Mouse (Mus musculus) leukemia stem cell, adult 10-12 weeks (primary cell): Measurements from ENCODE around the gene Gzmk. TPM values are rescaled to one million over a fixed set of nuclear protein-coding genes. Genes with fewer than 3 reads are reported as not detected.

ENCODE experiments used
- polyA plus RNA-seq: library from polyadenylated mRNA; stranded (reverse); fragments of >175 nt; gene quantifications from 2 replicates; pipeline ENCODE4 v1.2.3, GENCODE M21; 2012; ENCODE audit warnings: low replicate concordance

Gzmk gene
- not detected in 2 replicates for polyA plus RNA-seq

DNA sequence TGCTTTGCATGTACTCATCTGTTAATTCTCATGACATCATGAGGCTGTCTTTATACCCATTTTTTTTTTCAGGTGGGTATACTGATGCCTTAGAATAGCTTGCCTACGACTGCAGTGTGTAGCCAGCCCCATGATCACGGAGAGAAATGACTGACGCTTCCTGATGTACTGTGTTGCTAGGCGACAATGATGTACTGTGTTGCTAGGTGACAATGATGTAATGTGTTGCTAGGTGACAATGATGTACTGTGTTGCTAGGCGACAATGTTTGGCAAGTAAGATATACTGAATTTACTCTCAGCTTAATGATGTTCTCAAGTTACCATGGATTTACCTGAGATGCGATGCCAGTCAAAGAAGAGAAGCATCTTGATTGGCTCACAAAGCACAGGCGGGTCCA is at the start of gene Gzmk:
TSS of gene Gzmk (minus strand) at position 98 of the 400 bp plus-strand sequence.

DNA sequence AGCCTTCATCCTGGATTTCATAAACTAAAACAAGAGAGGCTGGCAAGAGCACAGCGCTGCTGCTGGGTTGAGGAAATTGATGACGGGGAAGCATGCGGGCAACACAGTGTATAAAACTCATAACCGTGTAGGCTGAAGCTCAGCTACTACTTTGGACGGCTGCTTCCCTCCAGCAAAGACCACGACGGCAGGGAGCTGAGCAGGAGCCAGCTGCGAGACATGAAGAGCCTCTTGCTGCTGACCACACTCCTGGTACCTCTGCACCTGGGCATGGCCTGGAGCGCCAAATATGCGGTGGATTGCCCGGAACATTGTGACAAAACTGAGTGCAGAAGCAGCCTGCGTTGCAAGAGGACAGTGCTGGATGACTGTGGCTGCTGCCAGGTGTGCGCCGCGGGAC is 16.1 kb downstream of the Gzmk start, which contains the start of gene Esm1:
TSS of gene Esm1 (plus strand) at position 36 of the 400 bp plus-strand sequence.

Other genes with a start within 250 kb of the Gzmk start
- 0.34 TPM in 1 of 2 replicates, not detected in the other for gene Ccno, start 238.1 kb downstream of the Gzmk start, polyA plus RNA-seq
- not detected in 2 replicates for gene Mcidas, start 232.1 kb downstream of the Gzmk start, polyA plus RNA-seq
- gene Cdc20b, start 190.8 kb downstream of the Gzmk start, polyA plus RNA-seq, result 0.11 TPM in 1 of 2 replicates, not detected in the other
- gene Gpx8, start 179.5 kb downstream of the Gzmk start, polyA plus RNA-seq, result 0.23 TPM in 1 of 2 replicates, not detected in the other
- gene Gzma, start 124.9 kb downstream of the Gzmk start, polyA plus RNA-seq, result 3.2 TPM in 1 of 2 replicates, not detected in the other
- 0.34 TPM in 1 of 2 replicates, not detected in the other for gene Esm1, start 16.2 kb downstream of the Gzmk start, polyA plus RNA-seq
- gene BC067074, start 67.3 kb upstream of the Gzmk start, polyA plus RNA-seq, result 0.30 TPM in 1 of 2 replicates, not detected in the other